Mouse (Mus musculus) midbrain, postnatal 0 days (tissue): Measurements from ENCODE around the gene Dnttip2. TPM values are rescaled to one million over a fixed set of nuclear protein-coding genes. Genes with fewer than 3 reads are reported as not detected.
"Not testable (repeated sequence)": the region's sequence is repeated elsewhere in the genome, so short reads cannot be mapped to it uniquely, and the experiment has no call there.

Experiments used
- ATAC-seq: fragments of 200-750 bp; cut with Nextera tagmentation; 2 replicates; pipeline ENCODE4 v1.8.0; 2017; ENCODE audit warnings: moderate number of reproducible peaks, mild to moderate bottlenecking, moderate TSS enrichment, moderate library complexity; ENCODE audit not compliant: low FRiP score
- DNase-seq: peaks from one replicate; pipeline ENCODE4 v3.0.0-alpha.2; 2015; ENCODE audit warnings: low spot score
- H3K27ac ChIP-seq: fragments of 300-500 bp; sonication (generic); 2 replicates; pipeline ENCODE4 v1.5.1; 2014; ENCODE audit warnings: low read depth, mild to moderate bottlenecking, low read length, mixed read lengths
- H3K27me3 ChIP-seq: fragments of 300-500 bp; sonication (generic); 2 replicates; pipeline ENCODE4 v1.6.1; 2014; ENCODE audit warnings: low read length, control low read depth, mixed read lengths; ENCODE audit not compliant: insufficient read depth
- H3K36me3 ChIP-seq: fragments of 300-500 bp; sonication (generic); 2 replicates; pipeline ENCODE4 v1.6.1; 2014; ENCODE audit warnings: low read length, control low read depth, mixed read lengths; ENCODE audit not compliant: insufficient read depth
- H3K4me1 ChIP-seq: fragments of 300-500 bp; sonication (generic); 2 replicates; pipeline ENCODE4 v1.6.1; 2014; ENCODE audit warnings: mild to moderate bottlenecking, control low read depth, antibody characterized with exemption, low read length, mixed read lengths; ENCODE audit not compliant: insufficient read depth
- H3K4me2 ChIP-seq: fragments of 300-500 bp; sonication (generic); 2 replicates; pipeline ENCODE4 v1.6.1; 2014; ENCODE audit warnings: low read depth, mild to moderate bottlenecking, low read length, mixed read lengths; ENCODE audit not compliant: poor library complexity, severe bottlenecking
- H3K4me3 ChIP-seq: fragments of 300-500 bp; sonication (generic); 2 replicates; pipeline ENCODE4 v1.5.1; 2014; ENCODE audit warnings: low read depth, mild to moderate bottlenecking, low read length, moderate library complexity
- H3K9ac ChIP-seq: fragments of 300-500 bp; sonication (generic); replicated peaks from 2 replicates; pipeline ENCODE4 v1.6.1; 2014; ENCODE audit warnings: mild to moderate bottlenecking, low read length, moderate library complexity, mixed read lengths; ENCODE audit not compliant: poor library complexity, severe bottlenecking
- H3K9me3 ChIP-seq: fragments of 300-500 bp; sonication (generic); 2 replicates; pipeline ENCODE4 v1.6.1; 2016; ENCODE audit warnings: low read length, control low read depth
- CTCF ChIP-seq: IDR thresholded peaks from 2 replicates; pipeline ENCODE4 v1.5.1; 2016; ENCODE audit warnings: antibody characterized with exemption, mild to moderate bottlenecking
- WGBS: fragments of 180-500 bp; shearing (Covaris S2); extraction: QIAGEN DNeasy Blood & Tissue Kit; methylation state at CpG from one replicate; pipeline ENCODE4 v1.1.7; 2014; 5-methylcytosine and 5-hydroxymethylcytosine counted together
- polyA plus RNA-seq: library from polyadenylated mRNA; unstranded; fragments of >200 nt; fragmentation: Nextera tagmentation; extraction: Ambion mirVana; gene quantifications from 2 replicates; pipeline ENCODE4 v1.2.1, GENCODE M21; 2015
- total RNA-seq: library from RNA; depleted of rRNA; stranded (reverse); fragments of >200 nt; gene quantifications from 2 replicates; pipeline ENCODE4 v1.2.3, GENCODE M21; 2014

The Dnttip2 gene
- total and polyA plus RNA-seq, 2 experiments from 2014 or later, result 10.8 to 50.1 TPM

- Histone ChIP-seq H3K9ac (no peak overlapping the region), H3K9me3 (no peaks in the 10 kb centered on the region), H3K4me2 (0 out of 2 replicates have a peak overlapping the region, but pooled peaks have one; percentile 64), H3K27ac (no peak overlapping the region), H3K27me3 (0 out of 2 replicates have a peak, but pooled peaks cover 1% of the 10 kb centered on the region), H3K4me1 (peaks cover 9% of the 10 kb centered on the region; the same call in 1 of the 2 replicates), H3K36me3 (no peaks in the 10 kb centered on the region), H3K4me3 (no peak overlapping the region)
- no peak for TF ChIP-seq CTCF
- no peak for DNase-seq
- 83% methylated on average over 2 of the region's 2 CpGs for WGBS
- ATAC-seq, result no peak
Observed at GRCm38 (mm10) chr3:122247768-122248100, 26.5 kb upstream of the Dnttip2 start.

- DNase-seq (no peak), ATAC-seq (no peak)
- Histone ChIP-seq H3K36me3 (0 out of 2 replicates have a peak, but pooled peaks cover 2% of the 10 kb centered on the region), H3K27me3 (no peaks in the 10 kb centered on the region), H3K9me3 (no peaks in the 10 kb centered on the region), H3K27ac (no peak overlapping the region), H3K4me3 (no peak overlapping the region), H3K4me1 (peaks cover 3% of the 10 kb centered on the region; the same call in 1 of the 2 replicates), H3K9ac (no peak overlapping the region), H3K4me2 (no peak overlapping the region)
- no peak for TF ChIP-seq CTCF
- WGBS, result 37% methylated on average over 3 of the region's 3 CpGs
Observed at GRCm38 (mm10) chr3:122252466-122253253, 21.5 kb upstream of the Dnttip2 start.

GRCm38 (mm10) chr3:122254050-122254449 lies 20.1 kb upstream of the Dnttip2 start:
- not testable (repeated sequence) for DNase-seq, ATAC-seq, H3K4me3 ChIP-seq, H3K27ac ChIP-seq, H3K9ac ChIP-seq, H3K9me3 ChIP-seq, H3K4me1 ChIP-seq, H3K4me2 ChIP-seq, H3K27me3 ChIP-seq, H3K36me3 ChIP-seq
- WGBS, result 93% methylated on average over 7 of the region's 7 CpGs

- H3K27me3 ChIP-seq, result no peaks in the 10 kb centered on the region
- DNase-seq (no peak), ATAC-seq (no peak)
- H3K4me1 ChIP-seq, result peaks cover under 1% of the 10 kb centered on the region; the same call in 1 of the 2 replicates
- peak; percentile 46 for TF ChIP-seq CTCF
- no peak overlapping the region for H3K27ac ChIP-seq
- H3K4me2 ChIP-seq, result no peak overlapping the region
- WGBS, result 74% methylated on average over 5 of the region's 5 CpGs
- 0 out of 2 replicates have a peak, but pooled peaks cover 4% of the 10 kb centered on the region for H3K36me3 ChIP-seq
- H3K9ac ChIP-seq, result no peak overlapping the region
- no peaks in the 10 kb centered on the region for H3K9me3 ChIP-seq
- H3K4me3 ChIP-seq, result no peak overlapping the region
Observed at GRCm38 (mm10) chr3:122269986-122270385, 4.2 kb upstream of the Dnttip2 start.

- WGBS, result 81% methylated on average over 1 of the region's 1 CpGs
- H3K27ac ChIP-seq, H3K4me3 ChIP-seq, H3K27me3 ChIP-seq, H3K9ac ChIP-seq, H3K9me3 ChIP-seq, H3K4me2 ChIP-seq, DNase-seq, ATAC-seq: not testable (repeated sequence)
- H3K4me1 ChIP-seq, result peaks cover 14% of the 10 kb centered on the region; the same call in 1 of the 2 replicates
- H3K36me3 ChIP-seq, result peaks cover 14% of the 10 kb centered on the region
Observed at GRCm38 (mm10) chr3:122272565-122272964, 1.6 kb upstream of the Dnttip2 start.
